Mouse (Mus musculus) heart, embryonic 11.5 days (tissue): Measurements from ENCODE around the gene Snx6. TPM values are rescaled to one million over a fixed set of nuclear protein-coding genes. Genes with fewer than 3 reads are reported as not detected.

Source experiments
- ATAC-seq: fragments of 200-750 bp; cut with Nextera tagmentation; replicated peaks from 2 replicates; pipeline ENCODE4 v1.8.0; 2017; ENCODE audit warnings: moderate library complexity; ENCODE audit not compliant: insufficient number of reproducible peaks, low FRiP score, low TSS enrichment
- H3K27ac ChIP-seq: fragments of 300-500 bp; sonication (generic); 2 replicates; pipeline ENCODE4 v1.5.1; 2014; ENCODE audit warnings: mild to moderate bottlenecking, low read depth, low read length
- H3K27me3 ChIP-seq: fragments of 300-500 bp; sonication (generic); 2 replicates; pipeline ENCODE4 v1.6.1; 2014; ENCODE audit warnings: mild to moderate bottlenecking, low read length, mixed read lengths; ENCODE audit not compliant: control insufficient read depth, insufficient read depth
- H3K36me3 ChIP-seq: fragments of 300-500 bp; sonication (generic); 2 replicates; pipeline ENCODE4 v1.6.1; 2014; ENCODE audit warnings: mild to moderate bottlenecking, low read length, moderate library complexity, mixed read lengths; ENCODE audit not compliant: control insufficient read depth, insufficient read depth
- H3K4me1 ChIP-seq: fragments of 300-500 bp; sonication (generic); 2 replicates; pipeline ENCODE4 v1.6.1; 2014; ENCODE audit warnings: low read length; ENCODE audit not compliant: control insufficient read depth, insufficient read depth
- H3K4me2 ChIP-seq: fragments of 300-500 bp; sonication (generic); 2 replicates; pipeline ENCODE4 v1.6.1; 2014; ENCODE audit warnings: mild to moderate bottlenecking, moderate library complexity
- H3K4me3 ChIP-seq: fragments of 300-500 bp; sonication (generic); 2 replicates; pipeline ENCODE4 v1.5.1; 2014; ENCODE audit warnings: low read depth, low read length
- H3K9ac ChIP-seq: fragments of 300-500 bp; sonication (generic); 2 replicates; pipeline ENCODE4 v1.6.1; 2014; ENCODE audit warnings: mild to moderate bottlenecking, low read depth, low read length, moderate library complexity
- H3K9me3 ChIP-seq: fragments of 300-500 bp; sonication (generic); replicated peaks from 2 replicates; pipeline ENCODE4 v1.6.1; 2016; ENCODE audit warnings: low read length; ENCODE audit not compliant: control insufficient read depth
- WGBS: fragments of 180-500 bp; shearing (Covaris S2); extraction: QIAGEN DNeasy Blood & Tissue Kit; methylation state at CpG from one replicate; pipeline ENCODE4 v1.1.7; 2014; ENCODE audit not compliant: insufficient replicate concordance; 5-methylcytosine and 5-hydroxymethylcytosine counted together
- polyA plus RNA-seq: library from polyadenylated mRNA; unstranded; fragments of >200 nt; fragmentation: Nextera tagmentation; extraction: Ambion mirVana; gene quantifications from 2 replicates; pipeline ENCODE4 v1.2.1, GENCODE M21; 2014

The Snx6 gene
- polyA plus RNA-seq: 135 and 142 TPM in 2 replicates

- Histone ChIP-seq H3K4me2 (peak within 1 kb of the TSS; percentile 66), H3K4me3 (peak within 1 kb of the TSS; percentile 85), H3K27me3 (no peaks in the 10 kb centered on the region), H3K4me1 (peaks cover 17% of the 10 kb centered on the region), H3K9me3 (no peaks in the 10 kb centered on the region), H3K9ac (peak within 1 kb of the TSS; percentile 97), H3K27ac (peak within 1 kb of the TSS; percentile 78), H3K36me3 (no peaks in the 10 kb centered on the region; the same call in 1 of the 2 replicates)
- peak; percentile 91 for ATAC-seq
- WGBS: under 1% methylated on average over 70 of the region's 76 CpGs
These were observed at the start of gene Snx6 for GRCm38 (mm10) chr12:54795153-54795998. Gene Snx6 (minus strand): TSS chr12:54795703.

DNA sequence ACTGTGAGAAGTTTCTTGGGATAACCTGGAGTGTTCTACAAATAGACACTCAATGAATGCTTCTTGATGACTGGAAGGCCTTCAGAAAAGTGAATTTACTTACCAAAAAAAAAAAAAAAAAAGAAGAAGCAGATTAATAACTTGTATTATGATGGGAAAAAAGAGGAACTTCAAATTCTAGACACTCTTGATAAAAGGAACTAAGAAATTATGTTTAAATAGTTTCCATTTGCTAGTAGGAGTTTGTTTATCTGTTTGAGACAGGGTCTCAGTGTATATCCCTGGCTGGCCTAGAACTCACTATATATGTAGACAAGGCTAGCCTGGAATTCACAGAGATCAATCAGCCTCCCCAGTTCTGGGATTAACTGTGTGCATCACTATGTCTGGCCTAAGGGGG is 48.9 kb upstream of the Snx6 start:
- H3K9ac ChIP-seq: no peak overlapping the region
- H3K9me3 ChIP-seq: no peaks in the 10 kb centered on the region
- no peak for ATAC-seq
- no peak overlapping the region for H3K4me3 ChIP-seq
- H3K36me3 ChIP-seq: no peaks in the 10 kb centered on the region
- no peak overlapping the region for H3K27ac ChIP-seq
- H3K4me1 ChIP-seq: no peaks in the 10 kb centered on the region
- no peak overlapping the region for H3K4me2 ChIP-seq
- no peaks in the 10 kb centered on the region for H3K27me3 ChIP-seq

- no peak overlapping the region for H3K27ac ChIP-seq
- H3K4me3 ChIP-seq: no peak overlapping the region
- H3K9ac ChIP-seq: no peak overlapping the region
- no peaks in the 10 kb centered on the region for H3K9me3 ChIP-seq
- peaks cover 2% of the 10 kb centered on the region for H3K4me1 ChIP-seq
- no peaks in the 10 kb centered on the region for H3K27me3 ChIP-seq
- no peak for ATAC-seq
- no peaks in the 10 kb centered on the region for H3K36me3 ChIP-seq
- no peak overlapping the region for H3K4me2 ChIP-seq
- WGBS: 82% methylated on average over 1 of the region's 1 CpGs
These were observed 46.1 kb upstream of the Snx6 start for GRCm38 (mm10) chr12:54841576-54841975.

DNA sequence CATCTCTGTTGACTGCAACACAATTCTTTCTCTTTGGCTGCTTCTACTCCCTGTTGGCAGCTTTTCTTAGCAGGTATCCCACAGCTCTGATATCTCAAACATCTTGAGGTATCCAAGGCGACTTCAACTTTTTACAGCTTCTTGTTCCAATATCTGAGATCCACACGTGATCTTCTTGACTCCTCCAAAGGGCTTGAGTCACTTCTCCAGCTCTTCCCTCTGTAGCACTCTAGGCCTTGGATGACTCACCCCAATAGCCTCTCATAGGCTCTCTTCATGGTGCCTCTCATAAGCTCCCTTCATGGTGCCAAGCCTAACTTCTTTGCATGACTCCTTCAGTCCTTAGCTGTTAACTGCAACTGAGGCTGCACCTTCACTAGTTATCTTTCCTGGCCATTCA is 44.3 kb upstream of the Snx6 start:
- Histone ChIP-seq H3K36me3 (no peaks in the 10 kb centered on the region), H3K4me3 (no peak overlapping the region), H3K9me3 (no peaks in the 10 kb centered on the region), H3K4me2 (no peak overlapping the region), H3K27me3 (no peaks in the 10 kb centered on the region), H3K4me1 (peaks cover 12% of the 10 kb centered on the region), H3K27ac (no peak overlapping the region), H3K9ac (no peak overlapping the region)
- WGBS: 77% methylated on average over 2 of the region's 2 CpGs
- no peak for ATAC-seq

DNA sequence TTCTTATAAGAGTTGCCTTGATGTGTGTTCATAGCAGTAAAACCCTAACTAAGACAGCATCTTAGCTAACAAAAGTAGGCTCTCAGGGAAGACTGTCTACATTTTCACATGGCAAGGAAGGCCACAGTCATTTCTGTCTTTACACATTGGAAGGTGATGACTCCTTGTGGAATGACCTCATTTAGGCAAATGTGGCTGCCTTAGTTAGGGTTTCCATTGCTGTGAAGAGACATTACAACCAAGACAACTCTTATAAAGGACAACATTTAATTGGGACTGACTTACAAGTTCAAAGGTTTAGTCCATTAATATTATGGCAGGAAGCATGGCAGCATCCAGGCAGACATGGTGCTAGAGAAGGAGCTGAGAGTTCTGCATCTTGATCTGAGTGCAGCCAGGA is 43.4 kb upstream of the Snx6 start:
- H3K9me3 ChIP-seq: no peaks in the 10 kb centered on the region
- H3K27me3 ChIP-seq: no peaks in the 10 kb centered on the region
- no peak for ATAC-seq
- no peak overlapping the region for H3K4me2 ChIP-seq
- peaks cover 13% of the 10 kb centered on the region for H3K4me1 ChIP-seq
- H3K9ac ChIP-seq: no peak overlapping the region
- no peak overlapping the region for H3K27ac ChIP-seq
- H3K36me3 ChIP-seq: no peaks in the 10 kb centered on the region
- H3K4me3 ChIP-seq: no peak overlapping the region

DNA sequence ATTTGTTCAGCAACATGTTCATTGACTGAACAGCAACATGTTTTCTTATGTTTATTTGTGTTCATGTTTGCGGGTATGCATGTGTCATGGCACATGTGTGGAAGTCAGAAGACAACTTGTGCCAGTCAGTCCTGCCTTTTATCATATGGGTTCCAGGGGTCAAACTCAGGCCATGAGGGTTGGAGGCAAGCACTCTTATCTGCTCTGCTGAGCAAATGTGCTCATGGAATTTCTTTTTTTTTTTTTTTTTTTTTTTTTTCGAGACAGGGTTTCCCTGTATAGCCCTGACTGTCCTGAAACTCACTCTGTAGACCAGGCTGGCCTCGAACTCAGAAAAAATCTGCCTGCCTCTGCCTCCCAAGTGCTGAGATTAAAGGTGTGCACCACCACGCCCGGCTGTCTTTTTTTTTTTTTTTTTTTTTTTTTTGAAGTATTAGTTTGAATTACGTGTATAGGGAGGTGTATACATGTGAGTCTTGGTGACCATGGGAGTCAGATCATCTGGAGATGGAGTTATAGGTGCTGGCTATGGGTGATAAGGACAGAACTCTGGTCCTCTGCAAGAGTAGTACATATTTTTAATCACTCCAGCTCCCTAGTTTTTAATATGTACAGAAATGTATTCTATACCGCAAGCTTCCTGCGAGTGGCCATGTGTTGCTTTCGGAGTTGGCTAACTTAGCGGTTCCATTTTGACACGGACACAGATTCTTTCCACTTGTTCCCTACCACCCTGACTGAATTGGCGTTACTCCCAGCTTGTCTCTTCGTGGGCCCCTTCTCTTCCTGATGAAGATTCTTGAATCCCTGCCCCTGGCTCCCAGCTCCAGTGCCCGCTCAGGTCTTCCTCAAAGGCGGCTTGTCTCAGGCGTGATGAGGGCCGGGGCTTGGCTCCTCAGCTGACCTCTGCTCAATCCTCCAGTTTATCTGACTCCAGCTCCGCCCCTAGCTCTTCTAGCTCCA is 40.4 kb upstream of the Snx6 start:
- Histone ChIP-seq H3K4me3 (no peak overlapping the region), H3K27me3 (no peaks in the 10 kb centered on the region), H3K27ac (peak overlapping the region; percentile 87; the same call in 1 of the 2 replicates), H3K4me2 (no peak overlapping the region; the same call in 1 of the 2 replicates), H3K9ac (no peak overlapping the region), H3K9me3 (no peaks in the 10 kb centered on the region), H3K36me3 (no peaks in the 10 kb centered on the region), H3K4me1 (peaks cover 16% of the 10 kb centered on the region)
- ATAC-seq: no peak
- WGBS: 61% methylated on average over 18 of the region's 18 CpGs

DNA sequence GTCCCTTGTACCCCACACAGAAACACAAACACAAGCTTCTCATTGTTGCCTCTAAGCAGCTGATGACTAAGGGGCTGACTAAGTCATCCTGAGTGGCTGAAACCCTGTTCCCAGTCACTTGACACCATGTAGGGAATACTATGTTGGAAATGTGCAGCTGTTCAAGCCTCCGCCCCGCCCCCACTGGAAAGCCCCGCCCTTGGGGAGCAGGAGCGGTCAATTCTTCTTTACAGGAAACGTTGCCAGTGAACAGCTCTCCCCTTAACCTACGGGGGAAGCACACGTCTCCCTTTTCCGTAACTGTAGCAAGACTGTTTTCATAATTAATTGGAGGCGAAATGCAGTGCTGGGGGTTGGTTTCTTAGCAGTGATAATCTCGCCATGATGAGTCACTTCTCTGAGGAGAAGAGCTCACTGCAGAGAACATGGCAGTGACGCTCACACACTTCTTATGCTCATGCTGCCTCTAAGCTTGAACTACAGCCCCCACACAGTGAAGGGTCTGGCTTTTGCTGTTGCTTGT is 39.5 kb upstream of the Snx6 start:
- WGBS: 9% methylated on average over 11 of the region's 11 CpGs
- Histone ChIP-seq H3K27ac (peak overlapping the region; percentile 87), H3K9me3 (no peaks in the 10 kb centered on the region)

GRCm38 (mm10) chr12:54833856-54834399 is 38.4 kb upstream of the Snx6 start:
- Histone ChIP-seq H3K4me2 (0 out of 2 replicates have a peak overlapping the region, but pooled peaks have one; percentile 4), H3K4me3 (no peak overlapping the region), H3K9ac (0 out of 2 replicates have a peak overlapping the region, but pooled peaks have one; percentile 28), H3K27me3 (no peaks in the 10 kb centered on the region), H3K4me1 (peaks cover 16% of the 10 kb centered on the region), H3K36me3 (no peaks in the 10 kb centered on the region), H3K27ac (peak overlapping the region; percentile 57; the same call in 1 of the 2 replicates), H3K9me3 (no peaks in the 10 kb centered on the region)
- no peak for ATAC-seq
- WGBS: 54% methylated on average over 9 of the region's 9 CpGs

More for the DNA sequence above, 39.5 kb upstream of the Snx6 start:
- Histone ChIP-seq H3K4me1 (peaks cover 16% of the 10 kb centered on the region), H3K27me3 (no peaks in the 10 kb centered on the region), H3K4me2 (peak overlapping the region; percentile 61), H3K4me3 (peak overlapping the region; percentile 33; the same call in 1 of the 2 replicates), H3K36me3 (no peaks in the 10 kb centered on the region), H3K9ac (peak overlapping the region; percentile 58; the same call in 1 of the 2 replicates)
- ATAC-seq: peak; percentile 75
